Mouse (Mus musculus) lung, embryonic 14.5 days (tissue): ENCODE results near the gene Mpc1. TPM values are rescaled to one million over a fixed set of nuclear protein-coding genes. Genes with fewer than 3 reads are reported as not detected.

ENCODE experiments used
- ATAC-seq: fragments of 200-750 bp; cut with Nextera tagmentation; 2 replicates; pipeline ENCODE4 v1.8.0; 2017; ENCODE audit warnings: mild to moderate bottlenecking, moderate TSS enrichment, moderate library complexity; ENCODE audit not compliant: insufficient read depth
- DNase-seq: peaks from one replicate; pipeline ENCODE4 v3.0.0-alpha.2; 2015
- H3K27ac ChIP-seq: fragments of 300-500 bp; sonication (generic); 2 replicates; pipeline ENCODE4 v1.5.1; 2014; ENCODE audit warnings: low read depth, mild to moderate bottlenecking, moderate library complexity
- H3K27me3 ChIP-seq: fragments of 300-500 bp; sonication (generic); 2 replicates; pipeline ENCODE4 v1.6.1; 2014; ENCODE audit warnings: low read length, control low read depth; ENCODE audit not compliant: insufficient read depth
- H3K36me3 ChIP-seq: fragments of 300-500 bp; sonication (generic); 2 replicates; pipeline ENCODE4 v1.6.1; 2014; ENCODE audit warnings: control low read depth; ENCODE audit not compliant: insufficient read depth
- H3K4me1 ChIP-seq: fragments of 300-500 bp; sonication (generic); 2 replicates; pipeline ENCODE4 v1.6.1; 2014; ENCODE audit warnings: antibody characterized with exemption, control low read depth; ENCODE audit not compliant: insufficient read depth
- H3K4me2 ChIP-seq: fragments of 300-500 bp; sonication (generic); 2 replicates; pipeline ENCODE4 v1.6.1; 2014; ENCODE audit warnings: mild to moderate bottlenecking
- H3K4me3 ChIP-seq: fragments of 300-500 bp; sonication (generic); 2 replicates; pipeline ENCODE4 v1.5.1; 2014; ENCODE audit warnings: low read depth, low read length
- H3K9ac ChIP-seq: fragments of 300-500 bp; sonication (generic); 2 replicates; pipeline ENCODE4 v1.6.1; 2014
- H3K9me3 ChIP-seq: fragments of 300-500 bp; sonication (generic); 2 replicates; pipeline ENCODE4 v1.6.1; 2016; ENCODE audit warnings: low read depth, low read length, control low read depth
- CTCF ChIP-seq: IDR thresholded peaks from 2 replicates; pipeline ENCODE4 v1.5.1; 2016; ENCODE audit warnings: antibody characterized with exemption, low read depth
- WGBS: fragments of 180-500 bp; shearing (Covaris S2); extraction: QIAGEN DNeasy Blood & Tissue Kit; methylation state at CpG from one replicate; pipeline ENCODE4 v1.1.7; 2014; 5-methylcytosine and 5-hydroxymethylcytosine counted together
- polyA plus RNA-seq: library from polyadenylated mRNA; unstranded; fragments of >200 nt; fragmentation: Nextera tagmentation; extraction: Ambion mirVana; gene quantifications from 2 replicates; pipeline ENCODE4 v1.2.1, GENCODE M21; 2014

The Mpc1 gene
- polyA plus RNA-seq, 1 experiment from 2014 or later: 154 TPM

- H3K4me3 ChIP-seq: no peak overlapping the region
- no peaks in the 10 kb centered on the region for H3K27me3 ChIP-seq
- no peak for TF ChIP-seq CTCF
- no peak overlapping the region for H3K4me2 ChIP-seq
- ATAC-seq (no peak), DNase-seq (no peak)
- 86% methylated on average over 3 of the region's 3 CpGs for WGBS
- H3K27ac ChIP-seq: no peak overlapping the region
- no peaks in the 10 kb centered on the region for H3K36me3 ChIP-seq
- no peaks in the 10 kb centered on the region for H3K9me3 ChIP-seq
- no peaks in the 10 kb centered on the region for H3K4me1 ChIP-seq
- no peak overlapping the region for H3K9ac ChIP-seq
Observed at GRCm38 (mm10) chr17:8277266-8277665, 5.4 kb upstream of the Mpc1 start.

GRCm38 (mm10) chr17:8278356-8278755, 4.3 kb upstream of the Mpc1 start:
- H3K36me3 ChIP-seq: no peaks in the 10 kb centered on the region
- no peak overlapping the region for H3K4me2 ChIP-seq
- H3K27ac ChIP-seq: no peak overlapping the region
- H3K27me3 ChIP-seq: no peaks in the 10 kb centered on the region
- DNase-seq: no peak
- H3K9me3 ChIP-seq: no peaks in the 10 kb centered on the region
- no peak overlapping the region for H3K4me3 ChIP-seq
- H3K9ac ChIP-seq: no peak overlapping the region
- WGBS: 62% methylated on average over 3 of the region's 3 CpGs
- ATAC-seq: no peak
- TF ChIP-seq CTCF: no peak
- H3K4me1 ChIP-seq: no peaks in the 10 kb centered on the region

GRCm38 (mm10) chr17:8283526-8284253, 986 bp downstream of the Mpc1 start:
- H3K9me3 ChIP-seq: no peaks in the 10 kb centered on the region
- under 1% methylated on average over 75 of the region's 77 CpGs for WGBS
- H3K36me3 ChIP-seq: no peaks in the 10 kb centered on the region
- DNase-seq: peak; percentile 98
- H3K9ac ChIP-seq: peak overlapping the region; percentile 79
- H3K27ac ChIP-seq: peak overlapping the region; percentile 95
- ATAC-seq: peak; percentile 99
- no peaks in the 10 kb centered on the region for H3K27me3 ChIP-seq
- TF ChIP-seq CTCF: peak; percentile 55
- H3K4me2 ChIP-seq: peak overlapping the region; percentile 100
- H3K4me3 ChIP-seq: peak overlapping the region; percentile 90
- 0 out of 2 replicates have a peak, but pooled peaks cover 3% of the 10 kb centered on the region for H3K4me1 ChIP-seq

GRCm38 (mm10) chr17:8284254-8284661, 1.6 kb downstream of the Mpc1 start:
- Histone ChIP-seq H3K27me3 (no peaks in the 10 kb centered on the region), H3K9ac (peak overlapping the region; percentile 79), H3K4me1 (0 out of 2 replicates have a peak, but pooled peaks cover 3% of the 10 kb centered on the region), H3K4me2 (peak overlapping the region; percentile 100), H3K4me3 (peak overlapping the region; percentile 90), H3K27ac (no peak overlapping the region), H3K9me3 (no peaks in the 10 kb centered on the region), H3K36me3 (no peaks in the 10 kb centered on the region)
- under 1% methylated on average over 32 of the region's 32 CpGs for WGBS
- ATAC-seq (no peak; the same call in 1 of the 2 replicates), DNase-seq (peak; percentile 33)
- no peak for TF ChIP-seq CTCF

GRCm38 (mm10) chr17:8285056-8285455, 2.4 kb downstream of the Mpc1 start:
- Histone ChIP-seq H3K4me2 (peak overlapping the region; percentile 100), H3K27me3 (no peaks in the 10 kb centered on the region), H3K9me3 (no peaks in the 10 kb centered on the region), H3K9ac (no peak overlapping the region; the same call in 1 of the 2 replicates), H3K36me3 (no peaks in the 10 kb centered on the region), H3K4me1 (0 out of 2 replicates have a peak, but pooled peaks cover 3% of the 10 kb centered on the region), H3K27ac (no peak overlapping the region), H3K4me3 (peak overlapping the region; percentile 90)
- no peak for ATAC-seq
- TF ChIP-seq CTCF: no peak
- no peak for DNase-seq
- 29% methylated on average over 8 of the region's 8 CpGs for WGBS

GRCm38 (mm10) chr17:8286987-8287386, 4.3 kb downstream of the Mpc1 start:
- no peak overlapping the region for H3K9ac ChIP-seq
- no peak for TF ChIP-seq CTCF
- no peak overlapping the region for H3K4me3 ChIP-seq
- 91% methylated on average over 4 of the region's 4 CpGs for WGBS
- ATAC-seq (no peak), DNase-seq (no peak)
- no peaks in the 10 kb centered on the region for H3K36me3 ChIP-seq
- no peak overlapping the region for H3K27ac ChIP-seq
- no peaks in the 10 kb centered on the region for H3K27me3 ChIP-seq
- H3K4me1 ChIP-seq: 0 out of 2 replicates have a peak, but pooled peaks cover 3% of the 10 kb centered on the region
- no peaks in the 10 kb centered on the region for H3K9me3 ChIP-seq
- H3K4me2 ChIP-seq: no peak overlapping the region

GRCm38 (mm10) chr17:8289993-8290679, 7.4 kb downstream of the Mpc1 start:
- WGBS: 93% methylated on average over 3 of the region's 3 CpGs
- Histone ChIP-seq H3K36me3 (no peaks in the 10 kb centered on the region), H3K27ac (no peak overlapping the region), H3K4me2 (no peak overlapping the region), H3K4me1 (0 out of 2 replicates have a peak, but pooled peaks cover under 1% of the 10 kb centered on the region), H3K9ac (no peak overlapping the region), H3K4me3 (no peak overlapping the region), H3K27me3 (no peaks in the 10 kb centered on the region), H3K9me3 (no peaks in the 10 kb centered on the region)
- DNase-seq (no peak), ATAC-seq (no peak)
- no peak for TF ChIP-seq CTCF
